Mouse (Mus musculus) bone marrow, adult 2 months (tissue): Measurements from ENCODE around the gene Ptgfrn.

Experiments
- CTCF ChIP-seq: fragments of 200-500 bp; IDR thresholded peaks from 2 replicates; pipeline ENCODE4 v1.5.1; 2011; ENCODE audit warnings: low read length, control low read depth; ENCODE audit not compliant: control insufficient read depth, insufficient read depth
- POLR2A ChIP-seq: fragments of 200-500 bp; IDR thresholded peaks from 2 replicates; pipeline ENCODE4 v1.6.1; 2011; ENCODE audit warnings: low read depth, mild to moderate bottlenecking, control low read depth, low read length, borderline replicate concordance; ENCODE audit not compliant: control insufficient read depth

GRCm38 (mm10) chr3:101109558-101110021, 488 bp downstream of the Ptgfrn start:
- TF ChIP-seq CTCF (no peak), POLR2A (no peak)
